Mouse (Mus musculus) midbrain, embryonic 10.5 days (tissue): ENCODE measurements around the gene Klhl29. TPM values are rescaled to one million over a fixed set of nuclear protein-coding genes. Genes with fewer than 3 reads are reported as not detected.

Source experiments
- DNase-seq: peaks from one replicate; pipeline ENCODE4 v3.0.0-alpha.2; 2017; ENCODE audit warnings: low spot score
- H3K27ac ChIP-seq: fragments of 300-500 bp; sonication (generic); replicated peaks from 2 replicates; pipeline ENCODE4 v1.5.1; 2016; ENCODE audit warnings: mild to moderate bottlenecking
- H3K27me3 ChIP-seq: fragments of 300-500 bp; sonication (generic); 2 replicates; pipeline ENCODE4 v1.6.1; 2016; ENCODE audit warnings: low read depth, mild to moderate bottlenecking; ENCODE audit not compliant: poor library complexity, severe bottlenecking
- H3K36me3 ChIP-seq: fragments of 300-500 bp; sonication (generic); 2 replicates; pipeline ENCODE4 v1.6.1; 2016; ENCODE audit warnings: mild to moderate bottlenecking, moderate library complexity
- H3K4me1 ChIP-seq: fragments of 300-500 bp; sonication (generic); 2 replicates; pipeline ENCODE4 v1.6.1; 2016
- H3K4me3 ChIP-seq: fragments of 300-500 bp; sonication (generic); 2 replicates; pipeline ENCODE4 v1.5.1; 2016; ENCODE audit warnings: mild to moderate bottlenecking, moderate library complexity
- H3K9me3 ChIP-seq: fragments of 300-500 bp; sonication (generic); replicated peaks from 2 replicates; pipeline ENCODE4 v1.6.1; 2016; ENCODE audit warnings: mild to moderate bottlenecking
- WGBS: fragments of 180-500 bp; shearing (Covaris S2); methylation state at CpG from one replicate; pipeline ENCODE4 v1.1.7; 2016; 5-methylcytosine and 5-hydroxymethylcytosine counted together
- polyA plus RNA-seq: library from polyadenylated mRNA; unstranded; fragments of >200 nt; fragmentation: Nextera tagmentation; extraction: Ambion mirVana; gene quantifications from 2 replicates; pipeline ENCODE4 v1.2.1, GENCODE M21; 2016

Gene Klhl29
- polyA plus RNA-seq, 1 experiment from 2014 or later: 0.85 TPM

DNA sequence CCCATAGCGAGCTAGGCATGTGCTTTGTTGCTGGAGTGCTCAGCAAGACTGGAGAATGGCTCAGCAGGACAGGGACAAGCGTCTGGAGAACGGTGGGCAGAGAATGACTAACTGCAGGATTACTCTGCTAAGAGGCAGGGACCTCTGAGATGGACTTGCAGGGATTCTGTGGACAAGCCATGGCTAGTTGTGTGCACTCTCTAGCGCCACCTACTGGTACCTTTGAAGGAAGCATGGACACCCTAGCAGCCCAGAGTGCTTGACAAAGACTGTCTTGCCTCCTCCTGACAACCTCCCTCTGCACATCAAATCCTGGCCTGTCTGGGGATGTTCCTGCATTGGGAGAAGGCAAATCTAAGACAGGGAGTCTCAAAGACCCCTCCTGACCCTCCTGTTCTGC, 239.2 kb downstream of the Klhl29 start:
- H3K36me3 ChIP-seq: peaks cover 5% of the 10 kb centered on the region; the same call in 1 of the 2 replicates
- no peaks in the 10 kb centered on the region for H3K27me3 ChIP-seq
- 24% methylated on average over 4 of the region's 4 CpGs for WGBS
- no peaks in the 10 kb centered on the region for H3K4me1 ChIP-seq
- no peak overlapping the region for H3K4me3 ChIP-seq
- H3K9me3 ChIP-seq: no peaks in the 10 kb centered on the region
- H3K27ac ChIP-seq: no peak overlapping the region
- peak; percentile 69 for DNase-seq

DNA sequence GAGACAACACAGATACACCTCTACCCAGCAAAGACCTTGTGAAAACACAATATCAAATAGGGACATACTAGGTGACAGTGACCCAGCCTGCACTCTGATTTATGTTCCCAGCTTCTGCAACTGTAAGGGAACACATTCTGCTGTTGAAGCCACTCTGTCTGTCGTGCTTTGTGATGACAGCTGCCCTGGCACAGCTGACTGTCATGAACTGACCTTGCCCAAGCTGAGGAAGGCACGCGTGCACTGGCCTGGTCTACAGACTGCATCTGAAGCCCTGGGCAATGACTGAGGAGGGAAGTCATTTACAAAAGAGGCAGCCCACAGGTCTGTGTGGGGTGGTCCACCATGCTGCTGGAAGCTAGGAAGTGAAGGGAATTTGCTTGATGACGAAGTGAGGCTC, 246.3 kb downstream of the Klhl29 start:
- Histone ChIP-seq H3K27ac (no peak overlapping the region), H3K4me3 (no peak overlapping the region), H3K27me3 (no peaks in the 10 kb centered on the region), H3K36me3 (no peaks in the 10 kb centered on the region), H3K9me3 (no peaks in the 10 kb centered on the region), H3K4me1 (no peaks in the 10 kb centered on the region)
- WGBS: 90% methylated on average over 4 of the region's 4 CpGs
- DNase-seq: no peak

DNA sequence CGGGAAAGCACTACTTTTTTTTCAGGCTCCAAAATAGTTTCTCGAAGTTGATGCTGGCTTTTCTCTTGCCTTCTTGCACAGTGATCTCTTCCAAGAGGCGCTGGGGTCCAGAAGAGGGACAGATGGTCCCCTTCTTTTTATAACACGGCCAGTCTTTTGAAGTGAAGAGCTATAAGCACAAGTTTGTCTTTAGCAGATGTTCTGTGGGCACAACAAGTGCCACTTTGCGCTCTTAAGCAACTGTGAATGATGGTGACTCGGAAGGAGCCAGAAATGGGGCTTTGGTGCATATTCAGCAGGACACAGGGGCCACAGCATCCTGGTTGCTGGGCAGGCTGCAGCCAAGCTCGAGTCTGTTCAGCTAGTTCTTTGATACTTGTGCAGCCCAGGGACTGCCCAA, 249.6 kb downstream of the Klhl29 start:
- H3K4me3 ChIP-seq: no peak overlapping the region
- no peak for DNase-seq
- H3K27ac ChIP-seq: no peak overlapping the region
- H3K27me3 ChIP-seq: no peaks in the 10 kb centered on the region
- 87% methylated on average over 7 of the region's 7 CpGs for WGBS
- H3K36me3 ChIP-seq: no peaks in the 10 kb centered on the region
- no peaks in the 10 kb centered on the region for H3K9me3 ChIP-seq
- H3K4me1 ChIP-seq: peaks cover 6% of the 10 kb centered on the region; the same call in 1 of the 2 replicates

DNA sequence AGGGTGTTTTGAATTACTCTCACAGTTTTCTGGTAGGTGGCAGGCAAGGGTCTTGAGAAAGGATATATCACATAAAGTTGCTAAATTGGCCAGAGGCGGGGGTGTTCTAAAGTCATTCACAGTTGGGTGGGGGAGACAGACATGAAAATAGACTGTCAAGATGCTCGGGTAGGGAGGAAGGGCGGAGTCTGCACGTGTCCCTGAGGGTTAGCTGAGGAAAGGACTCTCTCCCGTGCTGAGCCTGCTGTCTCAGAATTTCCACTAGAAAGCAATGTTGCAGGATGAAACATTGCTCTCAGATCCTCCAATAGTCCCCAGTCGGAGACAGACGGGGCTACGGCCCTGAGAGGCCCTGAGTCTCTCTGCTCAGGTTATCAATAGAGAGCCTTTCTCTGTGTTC, 252.5 kb downstream of the Klhl29 start:
- Histone ChIP-seq H3K4me1 (peaks cover 18% of the 10 kb centered on the region), H3K9me3 (no peaks in the 10 kb centered on the region), H3K27ac (no peak overlapping the region), H3K36me3 (no peaks in the 10 kb centered on the region), H3K27me3 (no peaks in the 10 kb centered on the region), H3K4me3 (no peak overlapping the region)
- no peak for DNase-seq
- 73% methylated on average over 8 of the region's 8 CpGs for WGBS

- no peak for DNase-seq
- H3K4me3 ChIP-seq: peak overlapping the region; percentile 47; the same call in 1 of the 2 replicates
- no peaks in the 10 kb centered on the region for H3K36me3 ChIP-seq
- H3K27me3 ChIP-seq: no peaks in the 10 kb centered on the region
- WGBS: 53% methylated on average over 6 of the region's 6 CpGs
- H3K27ac ChIP-seq: peak overlapping the region; percentile 14; the same call in 1 of the 2 replicates
- peaks cover 18% of the 10 kb centered on the region for H3K4me1 ChIP-seq
- H3K9me3 ChIP-seq: no peaks in the 10 kb centered on the region
Measured at GRCm38 (mm10) chr12:5120249-5120648, 255.2 kb downstream of the Klhl29 start.

DNA sequence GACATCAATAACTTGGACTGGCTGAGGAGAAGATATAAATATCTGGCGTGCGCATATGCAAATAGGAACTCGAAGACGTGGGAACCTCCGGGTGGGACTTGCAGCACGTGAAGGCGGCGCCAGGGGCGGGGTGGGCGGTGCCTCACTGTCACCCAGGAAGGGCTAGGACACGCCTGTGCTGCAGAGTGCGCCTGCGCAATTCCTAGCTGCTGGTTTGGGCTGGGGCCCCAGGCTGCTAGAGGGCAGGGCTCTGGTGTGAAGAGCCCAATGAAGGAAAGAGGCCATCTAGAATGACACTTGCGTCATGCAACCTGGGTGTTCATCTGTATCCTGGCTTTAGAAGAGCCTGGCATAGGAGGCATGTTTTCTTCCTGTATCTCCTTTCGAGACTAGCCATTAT, 255.8 kb downstream of the Klhl29 start:
- H3K27ac ChIP-seq: peak overlapping the region; percentile 14; the same call in 1 of the 2 replicates

GRCm38 (mm10) chr12:5119286-5119685, 256.2 kb downstream of the Klhl29 start:
- H3K27me3 ChIP-seq: no peaks in the 10 kb centered on the region
- H3K4me3 ChIP-seq: peak overlapping the region; percentile 47
- no peaks in the 10 kb centered on the region for H3K36me3 ChIP-seq
- H3K4me1 ChIP-seq: peaks cover 18% of the 10 kb centered on the region
- no peaks in the 10 kb centered on the region for H3K9me3 ChIP-seq
- no peak for DNase-seq
- H3K27ac ChIP-seq: peak overlapping the region; percentile 14; the same call in 1 of the 2 replicates
- 59% methylated on average over 9 of the region's 9 CpGs for WGBS

More for the DNA sequence above, 255.8 kb downstream of the Klhl29 start:
- Histone ChIP-seq H3K4me3 (peak overlapping the region; percentile 47), H3K36me3 (no peaks in the 10 kb centered on the region), H3K9me3 (no peaks in the 10 kb centered on the region), H3K4me1 (peaks cover 18% of the 10 kb centered on the region), H3K27me3 (no peaks in the 10 kb centered on the region)
- 16% methylated on average over 15 of the region's 15 CpGs for WGBS
- DNase-seq: peak; percentile 90

DNA sequence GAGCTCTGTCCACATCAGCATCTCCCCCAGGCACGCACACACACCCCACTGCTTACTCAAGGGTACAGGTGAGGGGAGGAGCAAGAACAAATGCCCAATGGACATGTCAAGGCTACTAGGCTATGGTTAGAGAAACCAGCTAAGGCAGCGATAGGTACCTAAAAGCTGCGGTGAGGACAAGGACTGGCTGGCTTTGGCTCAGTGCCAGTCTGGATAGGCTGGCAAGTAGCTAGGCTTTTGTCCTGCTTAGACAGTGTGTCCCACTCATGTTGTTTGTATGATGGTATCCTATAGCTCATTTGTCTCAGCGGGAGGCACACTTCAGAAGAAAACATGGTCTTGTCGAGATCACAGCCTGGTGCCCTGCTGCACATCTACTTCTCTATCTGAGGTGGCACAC, 258.9 kb downstream of the Klhl29 start:
- WGBS: 91% methylated on average over 5 of the region's 5 CpGs
- Histone ChIP-seq H3K27ac (no peak overlapping the region), H3K27me3 (no peaks in the 10 kb centered on the region)

GRCm38 (mm10) chr12:5114631-5115030, 260.9 kb downstream of the Klhl29 start:
- Histone ChIP-seq H3K36me3 (no peaks in the 10 kb centered on the region), H3K4me1 (peaks cover 2% of the 10 kb centered on the region), H3K9me3 (no peaks in the 10 kb centered on the region), H3K4me3 (no peak overlapping the region), H3K27me3 (no peaks in the 10 kb centered on the region), H3K27ac (no peak overlapping the region)
- 86% methylated on average over 4 of the region's 4 CpGs for WGBS
- DNase-seq: no peak

More for the DNA sequence above, 258.9 kb downstream of the Klhl29 start:
- Histone ChIP-seq H3K4me1 (peaks cover 11% of the 10 kb centered on the region), H3K36me3 (no peaks in the 10 kb centered on the region), H3K9me3 (no peaks in the 10 kb centered on the region), H3K4me3 (no peak overlapping the region)
- DNase-seq: no peak

DNA sequence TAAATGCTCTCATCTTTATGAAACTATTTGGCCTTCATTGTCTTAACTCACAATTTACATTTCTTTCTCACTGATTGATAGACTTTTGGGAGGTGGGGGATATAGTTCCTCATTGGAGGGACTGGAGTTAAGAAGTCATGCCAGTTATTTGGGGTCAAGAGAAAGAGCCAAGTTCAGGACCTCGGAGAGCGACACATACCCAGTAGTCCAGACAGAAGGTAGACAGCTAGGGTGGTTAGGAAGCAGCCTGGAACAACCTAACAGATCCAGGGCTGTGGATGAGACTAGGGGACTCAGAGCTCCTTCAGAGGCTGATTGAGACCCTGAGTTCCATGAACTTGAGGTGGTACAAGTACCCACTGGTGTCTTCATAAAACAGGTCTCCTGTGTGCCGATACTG, 264.1 kb downstream of the Klhl29 start:
- no peaks in the 10 kb centered on the region for H3K4me1 ChIP-seq
- WGBS: 60% methylated on average over 3 of the region's 3 CpGs
- no peak overlapping the region for H3K27ac ChIP-seq
- no peaks in the 10 kb centered on the region for H3K27me3 ChIP-seq
- no peaks in the 10 kb centered on the region for H3K9me3 ChIP-seq
- no peak overlapping the region for H3K4me3 ChIP-seq
- DNase-seq: no peak
- H3K36me3 ChIP-seq: no peaks in the 10 kb centered on the region

- Histone ChIP-seq H3K4me1 (no peaks in the 10 kb centered on the region), H3K36me3 (no peaks in the 10 kb centered on the region), H3K4me3 (no peak overlapping the region), H3K9me3 (no peaks in the 10 kb centered on the region), H3K27ac (no peak overlapping the region), H3K27me3 (no peaks in the 10 kb centered on the region)
- no peak for DNase-seq
- WGBS: 80% methylated on average over 6 of the region's 6 CpGs
Measured at GRCm38 (mm10) chr12:5108613-5109012, 266.9 kb downstream of the Klhl29 start.

DNA sequence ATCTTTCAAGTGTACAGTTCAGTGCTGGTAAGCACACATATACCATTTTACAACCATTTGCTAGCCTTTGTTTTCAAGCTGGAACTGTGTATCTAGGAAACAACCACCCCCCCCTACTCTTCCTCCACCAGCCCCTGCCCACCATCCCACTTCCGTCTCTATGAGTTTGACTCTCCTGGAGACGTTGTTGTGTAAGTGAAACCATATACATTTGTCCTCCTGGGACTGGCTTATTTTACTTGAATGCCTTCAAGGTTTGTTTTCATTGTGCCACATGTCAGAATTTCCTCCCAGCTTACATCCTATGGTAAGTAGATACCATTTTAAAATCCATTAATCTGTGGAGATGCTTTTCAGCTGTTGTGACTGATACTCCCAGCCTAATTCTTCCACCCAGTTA, 267.7 kb downstream of the Klhl29 start:
- Histone ChIP-seq H3K4me1 (no peaks in the 10 kb centered on the region), H3K27ac (no peak overlapping the region), H3K9me3 (no peaks in the 10 kb centered on the region), H3K27me3 (no peaks in the 10 kb centered on the region), H3K4me3 (no peak overlapping the region), H3K36me3 (no peaks in the 10 kb centered on the region)
- WGBS: 77% methylated on average over 2 of the region's 2 CpGs
- no peak for DNase-seq

DNA sequence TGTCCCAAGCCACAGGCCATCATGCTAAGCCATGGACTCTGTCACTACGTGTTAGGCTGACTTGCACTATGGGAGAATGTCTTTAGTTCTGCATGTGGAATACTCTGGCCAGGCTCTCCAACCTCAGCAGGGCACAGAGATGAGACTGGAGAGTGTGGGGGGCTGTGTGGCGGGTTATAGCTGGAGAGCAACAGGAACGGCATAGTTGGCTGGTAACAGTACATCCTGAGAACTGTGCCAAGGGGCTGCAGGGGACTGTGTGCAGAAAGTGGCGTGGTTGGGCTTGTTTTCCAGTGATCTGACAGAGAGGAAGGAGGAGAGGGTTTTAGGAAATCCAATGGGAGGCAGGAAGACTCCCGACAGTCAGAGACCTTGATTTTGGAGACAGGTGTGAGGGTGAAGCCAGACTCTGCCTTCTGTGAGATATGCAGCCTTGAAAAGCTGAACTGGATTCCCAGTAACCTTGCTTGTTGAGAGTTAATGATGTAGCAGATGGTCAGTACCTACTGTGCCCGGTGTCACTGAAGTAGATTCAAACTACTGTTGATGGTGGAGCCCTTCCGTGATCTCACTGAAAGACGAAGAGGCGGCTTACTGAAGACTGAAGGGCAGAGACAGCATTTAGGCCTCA, 270.9 kb downstream of the Klhl29 start:
- Histone ChIP-seq H3K9me3 (no peaks in the 10 kb centered on the region), H3K27me3 (no peaks in the 10 kb centered on the region), H3K4me1 (no peaks in the 10 kb centered on the region), H3K27ac (no peak overlapping the region), H3K36me3 (no peaks in the 10 kb centered on the region), H3K4me3 (no peak overlapping the region)
- DNase-seq: no peak
- WGBS: 92% methylated on average over 9 of the region's 9 CpGs
